Mouse (Mus musculus): ENCODE measurements around the gene Kmt2e. TPM values are rescaled to one million over a fixed set of nuclear protein-coding genes. Genes with fewer than 3 reads are reported as not detected.
"Not testable (repeated sequence)": the region's sequence is repeated elsewhere in the genome, so short reads cannot be mapped to it uniquely, and the experiment has no call there.

Kmt2e gene
- total and polyA plus RNA-seq, 2 experiments from 2014 or later: 61.7 to 149 TPM

DNA sequence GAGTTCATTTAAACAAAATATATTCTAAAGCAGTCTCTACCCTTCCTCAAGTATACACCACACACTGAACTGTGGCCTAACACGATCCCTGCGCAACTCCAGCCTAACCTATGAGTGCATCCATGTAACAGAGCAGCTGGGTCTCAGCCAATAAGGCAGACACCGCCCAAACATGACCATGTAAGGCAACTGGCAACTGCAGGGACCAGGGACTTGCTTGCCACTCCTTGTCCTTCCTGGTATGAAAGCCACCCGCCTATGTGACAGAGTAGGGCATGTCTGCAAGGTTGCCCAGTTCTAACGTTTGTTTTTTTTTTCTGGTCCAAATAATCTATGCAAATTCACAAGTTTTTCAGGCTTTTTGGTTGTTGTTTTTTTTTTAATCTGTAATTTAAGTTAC is 117.4 kb downstream of the Kmt2e start:
- no peaks in the 10 kb centered on the region for H3K9me3 ChIP-seq (ENCODE audit: low read length)
- no peaks in the 10 kb centered on the region for H3K4me1 ChIP-seq (ENCODE audit: insufficient read depth)
- no peak for TF ChIP-seq CTCF (IDR thresholded peaks at IDR 0.05; ENCODE audit: low read depth)
- DNase-seq: no peak
- no peak for ATAC-seq
- peaks cover 3% of the 10 kb centered on the region; the same call in 1 of the 2 replicates for H3K36me3 ChIP-seq (ENCODE audit: insufficient read depth)
- H3K4me2 ChIP-seq (ENCODE audit: low read depth): no peak overlapping the region
- no peak overlapping the region for H3K4me3 ChIP-seq (ENCODE audit: low read depth, low read length)
- WGBS: 86% methylated on average over 5 of the region's 5 CpGs
- H3K27ac ChIP-seq (ENCODE audit: low read depth, low read length): no peak overlapping the region
- H3K27me3 ChIP-seq (ENCODE audit: insufficient read depth, low read length): no peaks in the 10 kb centered on the region
- no peak overlapping the region for H3K9ac ChIP-seq

GRCm38 (mm10) chr5:23553338-23553737 is 119.1 kb downstream of the Kmt2e start:
- not testable (repeated sequence) for H3K4me2 ChIP-seq (ENCODE audit: low read depth); H3K9me3 ChIP-seq (ENCODE audit: low read length); H3K9ac ChIP-seq; H3K27me3 ChIP-seq (ENCODE audit: insufficient read depth, low read length); ATAC-seq; H3K4me1 ChIP-seq (ENCODE audit: insufficient read depth); H3K27ac ChIP-seq (ENCODE audit: low read depth, low read length); H3K4me3 ChIP-seq (ENCODE audit: low read depth, low read length); DNase-seq; H3K36me3 ChIP-seq (ENCODE audit: insufficient read depth)
- 67% methylated on average over 3 of the region's 3 CpGs for WGBS
